Mouse (Mus musculus) thymus, postnatal 4 days (tissue): ENCODE results near the gene Ccdc182.

Experiments used
- DNase-seq: peaks from one replicate; pipeline ENCODE4 v3.0.0; 2021

Ccdc182 gene

GRCm38 (mm10) chr11:88330799-88331198 is 36.9 kb downstream of the Ccdc182 start:
- DNase-seq: no peak

- no peak for DNase-seq
Observed at GRCm38 (mm10) chr11:88331722-88332121, 37.9 kb downstream of the Ccdc182 start.

- no peak for DNase-seq
Observed at GRCm38 (mm10) chr11:88332309-88332934, 38.6 kb downstream of the Ccdc182 start.

- DNase-seq: no peak
Observed at GRCm38 (mm10) chr11:88334893-88335292, 41.0 kb downstream of the Ccdc182 start.

DNA sequence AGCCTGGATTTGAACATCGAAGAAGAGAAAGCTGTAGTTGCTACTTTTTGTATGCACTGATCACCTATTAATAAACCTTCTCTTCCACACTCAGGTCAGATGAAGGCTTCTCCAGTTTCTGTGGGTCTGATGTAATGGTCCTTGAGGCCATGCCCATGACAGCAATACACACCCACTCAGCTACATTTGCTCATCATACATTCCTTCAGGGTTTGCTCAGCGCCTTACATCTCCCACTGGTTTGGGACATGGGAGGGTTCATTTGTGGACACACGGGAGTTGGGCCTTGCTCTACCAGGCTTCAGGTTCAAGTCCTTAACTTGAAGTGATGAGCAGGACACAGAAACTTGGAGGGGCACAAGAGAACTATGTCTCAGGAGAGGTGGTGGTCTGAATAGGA is 44.1 kb downstream of the Ccdc182 start:
- no peak for DNase-seq
